Mouse (Mus musculus) right cerebral cortex, postnatal 4 days (tissue): Measurements from ENCODE around the gene Akna.

Experiments
- DNase-seq: peaks from one replicate; pipeline ENCODE4 v3.0.0-alpha.2; 2022

Gene Akna

DNA sequence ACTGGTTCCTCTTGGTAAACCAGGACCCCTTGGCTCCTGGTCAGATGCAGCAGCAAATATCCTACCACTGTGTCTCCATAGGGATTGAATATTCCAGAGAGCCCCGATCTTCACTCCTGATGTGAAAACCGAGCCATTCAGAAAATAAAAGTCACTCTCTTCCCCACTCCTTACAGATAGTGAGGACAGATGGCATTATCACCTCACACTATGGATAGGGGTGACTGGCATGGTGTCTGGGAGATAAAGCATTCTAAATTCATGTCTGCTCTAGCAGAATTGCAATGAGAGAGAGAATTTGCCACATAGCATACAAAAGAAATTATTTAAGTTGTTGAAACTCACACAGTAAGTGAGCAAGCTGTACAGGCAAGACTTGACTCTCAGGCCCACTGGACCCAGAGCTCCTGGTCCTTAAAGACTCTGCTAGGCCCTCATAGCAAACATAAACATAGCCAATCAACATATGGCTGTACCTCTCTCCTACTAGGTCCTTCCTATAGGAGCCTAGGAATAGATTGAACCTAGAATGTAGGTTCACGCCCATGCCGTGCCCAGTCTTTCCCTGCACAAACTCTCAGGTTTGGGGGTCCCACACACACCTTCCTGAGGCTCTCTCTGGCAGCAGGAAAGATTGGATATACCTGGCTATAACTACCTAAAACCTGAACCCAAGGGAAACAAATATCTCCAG lies 20.3 kb downstream of the Akna start:
- no peak for DNase-seq

DNA sequence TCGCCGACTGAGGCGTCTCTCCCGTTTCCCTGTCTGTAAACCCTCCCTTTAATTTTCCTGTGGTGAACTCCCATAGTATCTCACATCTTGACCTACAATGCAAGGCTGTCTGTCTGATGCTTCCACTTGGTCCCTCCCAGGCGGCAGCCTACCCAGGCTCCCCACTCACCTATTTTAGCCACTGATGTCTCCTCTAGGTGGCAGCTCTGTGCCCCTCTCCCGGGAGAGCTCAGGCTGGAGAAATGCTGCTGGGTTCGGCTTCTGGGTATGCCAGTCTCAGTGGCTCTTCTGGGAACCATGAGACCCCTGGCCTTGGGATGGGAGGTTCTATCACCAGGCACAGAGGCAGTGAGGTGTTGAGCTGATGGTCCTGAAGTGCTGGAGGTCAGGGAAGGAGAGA lies 25.7 kb downstream of the Akna start:
- no peak for DNase-seq

DNA sequence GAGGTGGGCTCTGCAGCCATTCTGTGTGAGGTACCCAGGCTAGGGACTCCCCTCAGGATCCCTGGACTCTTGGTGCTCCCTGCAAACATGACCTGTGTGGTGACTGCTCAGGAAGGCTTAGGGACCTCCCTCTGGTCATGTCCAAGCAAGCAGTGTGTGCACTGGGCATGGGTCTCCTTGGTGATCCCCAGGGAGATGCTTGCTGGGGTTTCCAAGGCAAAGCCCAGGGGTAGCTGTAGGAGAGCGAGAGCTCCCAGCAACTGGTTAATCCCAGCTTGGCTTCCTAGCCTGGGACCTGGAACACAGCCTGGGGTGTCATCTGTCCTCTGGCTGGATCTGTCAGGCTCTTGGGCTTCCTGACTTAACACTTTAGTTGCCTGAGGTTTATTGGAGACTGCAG lies 27.8 kb downstream of the Akna start:
- DNase-seq, result no peak

DNA sequence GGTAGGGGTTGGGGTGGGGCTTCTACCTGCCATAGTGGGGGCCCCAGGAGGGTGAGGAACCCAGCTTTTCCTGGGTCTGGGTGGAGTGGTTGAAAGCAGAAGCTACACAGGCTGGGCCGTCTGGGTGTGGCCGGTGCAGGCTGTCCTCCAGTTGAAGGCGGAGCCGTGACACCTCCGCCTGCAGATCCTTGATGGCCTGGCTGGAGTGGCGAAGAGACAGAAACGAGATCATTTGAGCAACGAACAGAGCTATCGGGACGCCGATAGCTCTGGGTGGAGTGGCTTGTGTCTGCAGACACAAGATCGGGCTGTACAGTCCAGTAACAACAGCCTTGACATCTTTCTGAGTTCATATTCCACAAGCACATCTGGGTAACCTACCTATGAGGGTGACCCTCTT lies 28.8 kb downstream of the Akna start:
- no peak for DNase-seq

DNA sequence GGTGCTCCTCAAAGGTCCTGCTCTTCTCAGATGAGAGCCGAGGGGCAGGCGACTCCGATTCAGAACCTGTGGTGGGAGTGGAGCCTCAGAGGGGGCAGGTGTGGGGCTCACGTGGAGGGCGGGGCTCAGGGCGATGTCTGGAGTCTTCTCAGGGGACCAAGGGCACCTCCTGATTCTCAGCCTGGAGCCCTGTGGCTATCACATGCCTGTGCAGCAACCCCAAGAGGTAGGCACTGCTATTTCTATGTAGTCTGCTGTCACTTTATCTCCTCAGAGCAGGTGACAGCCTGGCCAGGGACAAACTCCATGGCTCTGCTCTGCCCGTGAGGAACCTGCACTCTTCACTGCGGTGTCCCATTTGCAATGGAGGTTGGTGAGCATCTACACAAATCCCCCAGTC lies 29.8 kb downstream of the Akna start:
- DNase-seq, result no peak

DNA sequence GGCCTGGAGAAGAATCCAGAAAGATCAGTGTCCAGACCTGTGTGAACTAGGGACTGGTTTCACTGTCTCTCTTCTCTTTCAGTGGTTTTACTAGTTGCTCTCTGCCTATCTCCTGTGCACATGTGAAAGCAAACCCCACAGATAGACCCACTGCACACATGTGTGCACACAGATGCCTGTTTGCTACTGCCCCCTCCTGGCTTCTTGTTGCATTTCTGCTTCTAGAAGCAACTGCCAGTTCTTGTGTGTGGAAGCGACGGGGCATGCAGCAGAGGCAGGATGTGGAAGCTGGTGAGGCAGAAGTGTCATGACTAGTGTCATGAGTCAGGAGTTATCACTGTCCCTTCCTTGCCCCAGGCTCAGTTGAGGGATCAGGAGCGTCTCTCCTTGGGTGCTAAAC lies 31.3 kb downstream of the Akna start:
- peak; percentile 43 for DNase-seq

DNA sequence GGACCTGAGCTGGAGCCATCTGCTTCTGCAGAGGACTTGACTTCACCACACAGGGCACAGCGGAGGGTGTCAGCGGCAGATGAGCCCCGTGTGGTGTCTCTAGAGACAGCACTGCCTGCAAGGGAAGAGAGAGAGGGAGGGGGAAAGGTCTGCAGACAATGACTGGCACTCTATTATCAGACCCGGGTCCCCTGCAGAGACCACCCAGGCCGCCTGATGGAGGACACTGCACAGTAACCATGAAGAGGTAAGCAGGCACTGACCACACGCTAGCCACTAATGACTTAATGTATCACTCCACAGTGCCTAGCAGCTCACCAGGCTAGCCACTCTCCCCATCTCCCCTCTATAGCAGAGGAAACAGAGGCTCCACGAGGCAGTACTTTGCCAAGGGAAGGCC lies 32.3 kb downstream of the Akna start:
- no peak for DNase-seq

DNA sequence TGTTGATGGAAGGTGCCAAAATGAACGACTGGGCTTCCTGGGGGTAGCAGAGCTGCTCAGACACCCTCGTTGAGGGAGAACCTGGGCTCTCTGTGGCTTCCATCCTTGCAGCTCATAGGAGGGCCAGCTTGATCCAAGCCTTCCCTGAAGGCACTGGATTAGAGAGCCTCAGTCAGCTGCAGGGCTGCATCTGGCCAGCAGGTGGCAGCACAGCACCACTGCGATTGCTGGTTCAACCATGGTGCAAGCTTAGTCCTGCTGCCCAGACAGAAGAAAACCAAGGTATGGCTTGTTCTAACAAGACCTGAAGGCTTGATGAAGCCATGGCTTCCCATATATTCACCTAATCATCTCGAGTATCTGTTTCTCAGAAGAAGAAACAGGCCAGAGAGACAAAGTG lies 34.6 kb downstream of the Akna start:
- DNase-seq, result peak; percentile 93

DNA sequence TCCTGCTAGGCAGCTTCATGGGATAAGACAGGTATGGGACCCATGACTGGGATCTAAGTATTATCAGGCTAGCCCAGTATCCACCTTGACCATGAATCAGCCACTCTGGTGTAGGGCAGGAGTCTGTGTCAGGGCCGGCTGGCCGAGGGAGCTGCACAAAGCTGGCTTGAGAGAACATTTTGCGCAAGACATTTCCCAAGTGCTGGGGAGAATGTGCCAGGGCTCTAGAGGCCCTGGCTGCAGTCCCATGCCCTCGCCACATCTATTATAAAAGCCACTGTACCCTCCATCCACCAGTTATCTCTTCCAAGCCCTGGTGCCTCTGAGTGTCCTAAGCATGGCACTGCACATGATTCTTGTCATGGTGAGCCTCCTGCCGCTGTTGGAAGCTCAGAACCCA lies 41.0 kb downstream of the Akna start, which contains the start of gene Orm2:
Gene Orm2 (plus strand): TSS at position 300 of the 400 bp plus-strand sequence.
- no peak for DNase-seq

DNA sequence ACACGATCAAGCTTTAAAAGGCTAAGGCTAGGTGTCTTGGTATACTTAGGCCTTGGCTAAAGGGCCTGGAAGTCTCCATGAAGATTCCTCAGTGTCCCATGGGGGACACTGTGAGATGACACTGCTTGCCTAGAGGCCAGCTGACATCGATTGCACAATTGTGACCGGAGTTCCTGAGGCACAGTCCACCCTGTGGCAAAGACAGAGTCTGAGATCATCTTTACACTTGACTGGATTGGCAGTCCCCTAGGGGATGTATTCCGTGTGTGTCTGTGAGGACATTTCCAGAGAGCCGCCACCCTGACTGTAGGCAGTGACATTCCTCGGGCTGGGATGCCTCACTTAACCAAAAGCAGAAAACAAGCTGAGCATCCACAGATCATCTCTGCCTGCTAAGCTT lies 43.3 kb downstream of the Akna start:
- DNase-seq, result no peak

DNA sequence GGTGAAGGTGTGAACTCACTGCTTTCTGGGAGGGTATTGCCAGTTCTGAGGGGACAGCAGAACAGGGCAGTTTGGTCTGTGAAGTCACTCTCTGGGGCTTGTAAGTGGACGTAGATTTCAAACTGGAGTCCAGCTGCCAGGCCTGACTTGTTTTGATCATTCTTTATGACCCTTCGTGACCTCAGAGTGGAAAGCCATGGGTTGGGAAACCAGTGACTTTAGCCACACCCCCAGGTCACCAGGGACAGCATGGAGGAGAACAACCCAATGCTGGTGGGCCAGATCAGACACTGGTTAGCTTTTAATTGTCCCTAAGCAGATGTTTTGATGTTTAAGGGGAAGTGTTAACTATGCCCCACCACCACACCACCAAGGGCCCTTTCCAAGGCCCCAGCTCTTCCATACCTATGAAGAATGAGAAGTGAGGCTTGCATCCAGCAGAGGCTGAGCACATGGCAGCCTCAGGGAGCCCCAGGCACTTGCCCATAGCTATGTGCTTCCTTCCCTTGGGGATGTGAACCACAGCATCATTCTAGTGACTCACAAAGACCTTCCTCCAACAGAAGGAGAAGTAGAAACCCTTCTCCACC lies 46.1 kb downstream of the Akna start:
- DNase-seq, result no peak

DNA sequence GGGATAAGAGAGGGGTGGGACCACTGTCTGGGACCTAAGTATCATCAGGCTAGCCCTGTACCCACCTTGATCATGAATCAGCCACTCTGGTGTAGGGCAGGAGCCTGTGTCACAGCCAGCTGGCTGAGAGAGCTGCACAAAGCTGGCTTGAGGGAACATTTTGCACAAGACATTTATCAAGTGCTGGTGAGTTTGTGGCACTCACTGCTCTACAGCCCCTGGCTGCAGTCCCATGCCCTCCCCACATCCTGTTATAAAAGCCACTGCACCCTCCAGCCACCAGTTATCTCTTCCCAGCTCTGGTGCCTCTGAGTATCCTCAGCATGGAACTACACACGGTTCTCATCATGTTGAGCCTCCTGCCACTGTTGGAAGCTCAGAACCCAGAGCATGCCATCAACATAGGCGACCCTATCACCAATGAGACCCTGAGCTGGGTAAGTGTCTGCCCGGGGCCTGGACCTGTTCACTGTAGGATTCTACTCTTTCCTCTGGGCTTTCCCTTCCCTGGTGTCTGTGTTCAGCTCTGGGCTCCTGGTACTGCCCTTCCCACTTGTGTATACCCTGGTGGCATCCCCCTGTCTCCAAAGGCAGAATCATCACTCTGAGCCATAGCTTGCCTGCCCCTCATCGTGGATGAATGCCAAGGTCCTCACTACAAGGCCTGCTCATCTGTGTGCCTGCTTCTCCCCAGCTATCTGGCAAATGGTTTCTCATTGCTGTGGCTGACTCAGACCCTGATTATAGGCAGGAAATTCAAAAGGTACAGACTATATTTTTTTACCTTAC lies 47.1 kb downstream of the Akna start, which contains the start of gene Orm3:
Gene Orm3 (plus strand): TSS at position 286 of the 789 bp plus-strand sequence.
- no peak for DNase-seq

DNA sequence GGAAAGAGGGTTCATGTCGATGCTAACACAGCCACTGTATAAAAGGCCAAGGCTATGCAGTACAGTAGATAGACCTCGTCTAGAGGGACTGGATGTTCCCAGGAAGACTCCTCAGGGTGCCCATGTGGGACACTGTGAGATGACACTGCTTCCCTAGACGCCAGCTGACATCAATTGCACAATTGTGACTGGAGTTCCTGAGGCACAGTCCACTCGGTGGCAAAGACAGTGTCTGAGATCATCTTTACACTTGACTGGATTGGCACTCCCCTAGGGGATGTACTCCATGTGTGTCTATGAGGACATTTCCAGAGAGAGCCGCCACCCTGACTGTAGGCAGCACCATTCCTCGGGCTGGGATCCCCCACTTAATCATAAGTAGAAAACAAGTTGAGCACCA lies 54.6 kb downstream of the Akna start:
- no peak for DNase-seq

DNA sequence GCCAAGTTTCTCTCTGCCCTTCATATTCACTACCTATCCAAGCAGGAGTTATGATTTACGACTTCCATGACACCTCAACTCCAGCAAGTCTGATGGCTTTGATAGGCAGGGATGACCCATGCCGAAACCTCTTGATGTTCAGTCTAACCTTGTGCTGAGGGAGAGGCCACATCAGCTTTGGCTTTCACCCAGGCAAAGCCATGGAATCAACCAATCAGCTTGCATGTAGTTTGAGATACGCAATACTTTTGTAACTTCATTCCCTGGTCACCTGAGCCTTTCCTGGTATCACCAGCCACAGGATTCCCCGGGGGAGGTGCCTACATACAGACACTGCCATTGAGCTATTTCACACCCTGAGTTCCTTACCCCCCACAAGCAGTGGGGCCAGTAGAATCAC lies 56.5 kb downstream of the Akna start:
- no peak for DNase-seq

DNA sequence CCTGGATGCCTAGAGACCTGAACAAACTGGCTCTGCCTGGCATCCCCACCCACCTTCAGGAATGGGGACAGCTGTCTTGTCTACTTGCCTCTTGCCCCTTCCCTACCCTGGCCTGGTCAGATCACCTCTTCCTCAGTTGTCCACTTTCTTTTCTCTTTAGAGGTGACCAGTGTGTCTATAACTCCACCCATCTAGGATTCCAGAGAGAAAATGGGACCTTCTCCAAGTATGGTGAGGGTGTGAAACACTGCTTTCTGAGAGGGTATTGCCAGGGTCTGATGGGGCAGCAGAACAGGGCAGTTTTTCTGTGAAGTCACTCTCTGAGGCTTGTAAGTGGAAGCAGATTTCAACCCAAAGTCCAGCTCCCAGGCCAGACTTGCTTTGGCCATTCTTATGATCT lies 57.9 kb downstream of the Akna start:
- DNase-seq, result no peak

DNA sequence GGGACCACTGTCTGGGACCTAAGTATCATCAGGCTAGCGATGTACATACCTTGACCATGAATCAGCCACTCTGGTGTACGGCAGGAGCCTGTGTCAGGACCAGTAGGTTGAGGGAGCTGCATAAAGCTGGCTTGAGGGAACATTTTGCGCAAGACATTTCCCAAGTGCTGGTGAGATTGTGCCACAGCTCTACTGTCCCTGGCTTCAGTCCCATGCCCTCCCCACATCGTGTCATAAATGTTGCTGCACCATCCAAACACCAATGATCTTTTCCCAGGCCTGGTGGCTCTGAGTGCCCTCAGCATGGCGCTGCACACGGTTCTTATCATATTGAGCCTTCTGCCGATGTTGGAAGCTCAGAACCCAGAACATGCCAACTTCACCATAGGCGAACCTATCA lies 58.9 kb downstream of the Akna start, which contains the start of gene Orm1:
Gene Orm1 (plus strand): TSS at position 266 of the 400 bp plus-strand sequence.
- no peak for DNase-seq

DNA sequence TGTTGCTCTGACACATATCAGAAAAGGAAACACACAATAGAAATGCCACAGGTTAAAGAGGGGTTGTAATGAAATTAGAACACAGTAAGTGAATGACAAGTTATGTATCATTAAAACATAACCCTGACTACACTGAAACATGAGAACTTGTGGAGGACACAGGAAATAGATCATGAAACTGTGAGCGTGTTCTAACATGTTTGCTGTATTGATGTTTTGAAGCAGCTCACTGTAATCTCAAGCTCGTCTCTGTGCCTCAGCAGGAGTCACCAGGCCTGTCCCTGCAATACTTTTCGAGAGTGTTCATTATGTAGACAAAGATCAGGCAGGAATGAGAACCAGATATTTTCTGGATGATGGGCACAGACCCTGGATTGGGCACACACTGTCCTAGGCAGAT lies 59.5 kb downstream of the Akna start:
- no peak for DNase-seq

DNA sequence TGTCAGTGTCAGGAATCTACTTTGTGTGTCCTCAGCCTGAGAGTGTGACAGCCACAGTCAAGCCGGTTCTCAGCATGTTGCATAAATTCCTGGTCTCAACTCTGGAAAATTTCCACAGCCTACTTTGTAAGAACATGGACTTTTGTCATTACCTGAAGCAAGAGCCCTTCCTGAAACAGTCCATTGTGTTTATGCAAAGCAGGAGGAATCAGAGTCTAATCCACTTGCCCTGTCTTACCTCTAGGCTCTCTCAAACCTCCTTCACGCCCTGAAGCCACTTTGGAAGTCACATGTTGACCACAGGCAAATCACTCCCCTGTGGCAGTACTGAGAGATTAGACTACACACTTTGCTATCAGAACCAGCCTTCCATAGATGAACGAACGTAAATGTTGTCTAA lies 60.7 kb downstream of the Akna start:
- no peak for DNase-seq

DNA sequence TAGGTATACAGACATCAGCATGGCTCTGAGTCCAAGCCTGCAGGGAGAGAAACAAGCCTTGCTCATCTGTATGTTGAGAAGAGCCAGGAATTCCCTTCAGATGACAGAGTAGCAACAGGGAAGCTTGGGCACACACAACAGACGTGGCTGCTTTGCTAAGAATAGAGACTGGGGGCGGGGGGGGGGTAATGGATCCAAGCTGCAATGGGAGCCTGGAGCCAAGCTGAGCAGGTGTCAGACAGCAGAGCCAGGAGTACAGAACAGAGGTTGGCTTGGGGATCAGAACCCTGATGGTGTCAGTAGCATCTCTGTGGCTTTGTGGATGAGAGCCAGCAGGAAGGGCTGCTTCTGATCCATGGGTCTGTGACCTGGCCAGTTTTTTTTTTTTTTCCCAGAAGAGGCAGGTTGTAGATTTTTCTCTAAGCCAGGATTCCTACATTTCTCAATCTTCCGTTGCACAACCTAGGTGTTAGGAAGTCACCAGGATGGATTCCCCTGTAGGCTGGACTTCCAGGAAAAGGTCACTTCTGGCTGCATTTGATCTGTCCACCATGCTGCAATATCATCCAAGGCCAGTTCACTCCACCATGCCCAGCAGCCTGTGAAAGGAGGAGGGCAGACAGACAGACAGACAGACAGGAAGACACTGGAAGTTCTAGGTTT lies 64.6 kb downstream of the Akna start:
- no peak for DNase-seq

DNA sequence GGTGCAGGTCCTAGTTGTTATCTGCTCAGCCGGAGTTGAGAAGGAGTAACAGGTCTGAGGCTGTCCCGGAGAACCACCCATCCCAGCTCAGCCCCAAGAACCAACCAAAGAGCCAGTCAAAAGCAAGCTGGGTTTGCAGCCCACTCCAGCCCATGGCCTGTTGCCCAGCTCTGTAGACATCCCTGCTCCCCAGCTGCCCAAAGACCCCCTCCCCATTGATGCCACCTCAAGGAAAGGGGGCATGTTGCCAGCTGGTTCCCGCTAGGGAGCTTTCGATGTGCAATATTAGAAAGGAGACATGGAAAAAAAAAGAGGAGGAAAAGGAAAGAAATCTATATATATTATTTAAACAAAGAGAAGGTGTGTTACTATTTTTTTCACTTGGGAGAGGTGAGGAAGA lies 69.8 kb downstream of the Akna start:
- DNase-seq, result no peak

DNA sequence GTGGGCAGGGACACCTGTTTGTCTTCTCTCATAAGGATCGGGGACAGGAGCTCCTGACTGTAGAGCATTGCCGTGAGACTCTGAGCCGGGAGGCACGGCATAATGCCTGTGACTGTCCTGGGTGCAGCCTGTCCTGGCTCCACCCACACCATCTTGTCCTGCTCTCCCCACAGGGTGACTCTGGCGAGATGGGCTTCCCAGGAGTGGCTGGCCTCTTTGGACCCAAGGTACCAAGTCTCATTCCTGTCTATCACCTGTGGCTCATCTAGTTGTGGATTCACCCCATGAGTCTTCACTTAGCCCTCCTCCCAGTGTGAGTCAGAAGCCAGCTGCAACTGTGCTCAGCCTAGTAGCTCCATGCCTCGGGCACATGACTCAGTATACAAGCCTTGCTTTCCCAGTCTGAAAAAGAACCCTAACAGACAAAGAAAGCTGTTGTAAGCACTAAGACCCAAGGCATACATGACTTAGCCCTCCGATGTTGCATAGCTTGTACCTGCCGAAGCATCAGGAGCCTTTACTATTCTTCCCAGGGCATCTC lies 79.8 kb downstream of the Akna start:
- DNase-seq, result no peak

DNA sequence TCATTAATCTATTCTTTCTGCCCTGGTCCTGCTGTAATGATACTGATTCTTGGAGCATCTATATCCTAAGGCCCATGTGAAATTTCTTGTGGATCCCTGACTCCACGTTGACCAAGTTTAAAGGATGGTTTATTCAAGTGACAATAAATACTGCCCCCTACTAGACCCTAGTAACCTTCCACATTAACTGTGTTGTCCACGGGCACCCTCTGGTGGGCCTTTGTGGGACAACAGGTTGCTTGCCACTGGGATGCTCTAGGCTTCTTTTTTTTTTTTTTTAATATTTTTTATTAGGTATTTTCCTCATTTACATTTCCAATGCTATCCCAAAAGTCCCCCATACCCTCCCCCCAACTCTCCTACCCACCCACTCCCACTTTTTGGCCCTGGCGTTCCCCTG lies 83.6 kb downstream of the Akna start:
- DNase-seq, result peak; percentile 77
